ENCODE assay signal across 8 mouse cellular contexts in genomic region chr2:34406601-34407464, GRCm38 (mm10). TPM values are rescaled to one million over a fixed set of nuclear protein-coding genes. Genes with fewer than 3 reads are reported as not detected.
DNase-seq lines count a peak whose midpoint lies in the region; ATAC-seq lines count a peak whose summit lies in the region.

Gene Mapkap1, plus strand, starts transcription at chr2:34406771.

- intact Hi-C loops in gastrocnemius, postnatal 14 days (cut with DNase I; ENCODE audit: low total_unique reads), result no loop called here
- intact Hi-C loops in left cerebral cortex, postnatal 10 days (cut with DNase I), result no loop called here

- peak; percentile 100 for ATAC-seq in inflammation-experienced regulatory T-cells, adult 6 months
- peak; percentile 99 for ATAC-seq in megakaryocyte-erythroid progenitor cell, adult 5-6 weeks (replicated peaks; ENCODE audit: low FRiP score, low TSS enrichment, poor library complexity, severe bottlenecking)

- peak; percentile 99 to 100 for DNase-seq in adrenal gland, adult (ENCODE audit: inconsistent age in 2 of 2, low spot score in 1 of 2)
- peak; percentile 98 for DNase-seq in embryo, embryonic 10.5 days (ENCODE audit: low spot score)
- peak; percentile 98 for DNase-seq in gastrocnemius, postnatal 14 days
- peak; percentile 95 to 98 for DNase-seq in left cerebral cortex, postnatal 10 days (ENCODE audit: extremely low spot score in 1 of 2, low spot score in 2 of 2)
- DNase-seq in right cerebral cortex, postnatal 25 days, result peak; percentile 95
- peak; percentile 96 to 97 for DNase-seq in urinary bladder, postnatal 4 days (ENCODE audit: low spot score in 2 of 2)

RNA-seq across cellular contexts. Expression of gene Mapkap1, which starts in this region (rescaled TPM):
- 10 to 100 TPM; 42.9 to 48.7 TPM for total RNA-seq in gastrocnemius, postnatal 14 days (2021)
- 10 to 100 TPM; 16.3 to 23.3 (median 18.3) TPM for polyA plus RNA-seq in inflammation-experienced regulatory T-cells, adult 6 months (2017; shearing (Covaris generic))
- total RNA-seq in left cerebral cortex, postnatal 10 days (2021), result 10 to 100 TPM; 66.4 to 75.9 TPM
- 28.2 and 37.8 TPM in 2 replicates for total RNA-seq in megakaryocyte-erythroid progenitor cell, adult 5-6 weeks (2014; fragmentation: Nextera tagmentation)
- total RNA-seq in megakaryocyte-erythroid progenitor cell, adult 5-6 weeks (2017), result 52.8 and 54.3 TPM in 2 replicates

Comparison
In these comparisons a context has a peak if more than half of its experiments do, and no peak if none do; other contexts are left out.
1. Peak in every context shown above with its lines: DNase-seq and ATAC-seq.